Mouse (Mus musculus) heart, embryonic 15.5 days (tissue): ENCODE measurements at regions not wholly inside any gene's neighbourhood (a gene's known extent, or its start where the extent isn't known, plus 50 kb on each side); places are given as distances from the start of the nearest gene placed in this dataset.

Source experiments
- ATAC-seq: fragments of 200-750 bp; cut with Nextera tagmentation; replicated peaks from 2 replicates; pipeline ENCODE4 v1.8.0; 2017; ENCODE audit warnings: low read depth, moderate TSS enrichment; ENCODE audit not compliant: insufficient number of reproducible peaks, insufficient read depth, low FRiP score
- H3K27ac ChIP-seq: fragments of 300-500 bp; sonication (generic); 2 replicates; pipeline ENCODE4 v1.5.1; 2015; ENCODE audit warnings: mild to moderate bottlenecking, inconsistent platforms
- H3K27me3 ChIP-seq: fragments of 300-500 bp; sonication (generic); 2 replicates; pipeline ENCODE4 v1.6.1; 2015; ENCODE audit warnings: inconsistent platforms
- H3K36me3 ChIP-seq: fragments of 300-500 bp; sonication (generic); 2 replicates; pipeline ENCODE4 v1.6.1; 2015; ENCODE audit warnings: mild to moderate bottlenecking, inconsistent platforms
- H3K4me1 ChIP-seq: fragments of 300-500 bp; sonication (generic); replicated peaks from 2 replicates; pipeline ENCODE4 v1.6.1; 2015; ENCODE audit warnings: inconsistent platforms
- H3K4me2 ChIP-seq: fragments of 300-500 bp; sonication (generic); 2 replicates; pipeline ENCODE4 v1.6.1; 2015; ENCODE audit warnings: inconsistent platforms, mild to moderate bottlenecking, moderate library complexity
- H3K4me3 ChIP-seq: fragments of 300-500 bp; sonication (generic); 2 replicates; pipeline ENCODE4 v1.5.1; 2015; ENCODE audit warnings: mild to moderate bottlenecking, inconsistent platforms
- H3K9ac ChIP-seq: fragments of 300-500 bp; sonication (generic); 2 replicates; pipeline ENCODE4 v1.6.1; 2015; ENCODE audit warnings: mild to moderate bottlenecking, inconsistent platforms
- H3K9me3 ChIP-seq: fragments of 300-500 bp; sonication (generic); replicated peaks from 2 replicates; pipeline ENCODE4 v1.6.1; 2016; ENCODE audit warnings: inconsistent platforms
- WGBS: fragments of 180-500 bp; shearing (Covaris S2); methylation state at CpG from one replicate; pipeline ENCODE4 v1.1.7; 2015; ENCODE audit warnings: mixed read lengths; 5-methylcytosine and 5-hydroxymethylcytosine counted together

DNA sequence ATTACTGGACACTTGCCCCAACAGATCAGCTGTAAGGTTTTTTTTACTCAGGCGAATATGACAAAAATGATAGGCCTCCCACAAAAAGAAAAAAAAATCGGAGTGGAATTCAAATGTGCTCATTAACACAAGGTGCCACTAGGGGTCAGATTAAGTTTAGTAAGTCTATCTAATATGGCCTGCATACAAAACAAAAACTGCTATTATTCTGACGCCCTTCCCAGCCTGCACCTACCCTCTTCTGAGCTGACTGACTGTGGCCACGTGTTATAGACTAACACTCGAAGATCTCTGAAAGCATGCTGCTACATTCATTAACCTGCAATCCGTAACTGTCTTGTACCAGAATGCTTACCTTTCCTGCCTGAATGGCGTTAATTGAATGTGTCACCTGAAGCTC lies 182.5 kb upstream of the Zpld1 start:
- H3K4me1 ChIP-seq = 0 out of 2 replicates have a peak, but pooled peaks cover 2% of the 10 kb centered on the region
- no peak overlapping the region for H3K9ac ChIP-seq
- no peak for ATAC-seq
- WGBS = 49% methylated on average over 7 of the region's 7 CpGs
- H3K4me3 ChIP-seq = no peak overlapping the region
- no peaks in the 10 kb centered on the region for H3K27me3 ChIP-seq
- H3K9me3 ChIP-seq = no peaks in the 10 kb centered on the region
- H3K4me2 ChIP-seq = no peak overlapping the region
- H3K36me3 ChIP-seq = no peaks in the 10 kb centered on the region
- no peak overlapping the region for H3K27ac ChIP-seq

GRCm38 (mm10) chr16:55476544-55477208 lies 178.9 kb upstream of the Zpld1 start:
- Histone ChIP-seq H3K4me3 (no peak overlapping the region), H3K4me1 (0 out of 2 replicates have a peak, but pooled peaks cover 2% of the 10 kb centered on the region), H3K9ac (no peak overlapping the region), H3K4me2 (peak overlapping the region; percentile 26; the same call in 1 of the 2 replicates), H3K27ac (no peak overlapping the region), H3K27me3 (no peaks in the 10 kb centered on the region), H3K36me3 (no peaks in the 10 kb centered on the region), H3K9me3 (no peaks in the 10 kb centered on the region)
- ATAC-seq = no peak
- WGBS = 24% methylated on average over 17 of the region's 17 CpGs

DNA sequence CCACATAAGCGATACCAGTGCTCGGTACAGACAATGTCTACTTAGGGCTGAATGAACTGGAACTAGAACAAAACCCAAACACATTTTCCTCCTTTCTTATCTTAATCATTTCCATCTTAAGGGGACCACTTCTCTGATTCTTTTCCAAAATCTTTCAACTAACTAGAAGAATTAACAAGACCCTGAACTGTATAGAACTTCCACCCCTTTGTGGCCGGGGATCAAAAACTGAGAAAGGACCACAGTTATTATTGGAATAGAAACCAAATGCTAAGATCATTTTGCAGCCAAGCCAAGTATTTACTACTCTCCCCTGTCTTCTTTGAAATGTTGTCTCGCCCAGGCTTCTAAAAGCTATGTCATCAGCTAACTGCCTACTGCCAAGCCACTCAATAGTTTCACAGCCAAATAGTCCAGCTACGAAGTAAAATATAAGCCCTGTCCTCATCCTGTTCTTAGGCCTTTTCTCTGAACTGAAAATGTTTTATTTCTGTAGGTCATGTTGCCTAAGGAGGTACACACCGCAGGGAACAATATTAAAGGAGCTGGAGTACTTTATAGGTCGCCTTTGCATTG lies 177.3 kb upstream of the Zpld1 start:
- Histone ChIP-seq H3K36me3 (no peaks in the 10 kb centered on the region), H3K9me3 (no peaks in the 10 kb centered on the region), H3K9ac (no peak overlapping the region), H3K27me3 (no peaks in the 10 kb centered on the region), H3K27ac (no peak overlapping the region), H3K4me1 (0 out of 2 replicates have a peak, but pooled peaks cover 2% of the 10 kb centered on the region), H3K4me2 (no peak overlapping the region), H3K4me3 (no peak overlapping the region)
- ATAC-seq = no peak
- 70% methylated on average over 7 of the region's 7 CpGs for WGBS

DNA sequence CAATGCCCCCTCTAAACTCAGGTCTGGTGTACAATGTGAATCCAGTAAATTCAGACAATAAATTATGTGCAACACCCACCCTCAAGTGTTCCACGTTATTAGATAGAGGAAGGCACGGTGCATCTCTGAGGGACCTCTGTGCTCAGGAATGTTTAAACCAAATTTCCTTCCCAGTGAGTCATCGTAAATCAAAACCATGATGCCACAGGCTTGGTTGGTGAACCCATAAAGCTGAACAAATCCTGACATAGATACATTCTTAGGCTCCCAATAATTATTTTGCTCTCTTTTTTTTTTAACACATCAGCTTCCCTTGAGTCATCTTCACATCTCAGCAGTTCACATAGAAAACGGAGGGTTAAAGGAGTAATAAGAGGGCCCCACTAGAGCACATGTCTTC lies 173.6 kb upstream of the Zpld1 start:
- Histone ChIP-seq H3K9me3 (no peaks in the 10 kb centered on the region), H3K9ac (no peak overlapping the region), H3K4me1 (0 out of 2 replicates have a peak, but pooled peaks cover 3% of the 10 kb centered on the region), H3K4me2 (no peak overlapping the region), H3K4me3 (no peak overlapping the region), H3K27ac (no peak overlapping the region), H3K36me3 (no peaks in the 10 kb centered on the region), H3K27me3 (no peaks in the 10 kb centered on the region)
- 58% methylated on average over 4 of the region's 4 CpGs for WGBS
- ATAC-seq = no peak

GRCm38 (mm10) chr16:55470721-55471120 lies 172.9 kb upstream of the Zpld1 start:
- H3K9me3 ChIP-seq = no peaks in the 10 kb centered on the region
- ATAC-seq = no peak
- H3K9ac ChIP-seq = no peak overlapping the region
- no peaks in the 10 kb centered on the region for H3K36me3 ChIP-seq
- H3K27ac ChIP-seq = no peak overlapping the region
- no peaks in the 10 kb centered on the region for H3K27me3 ChIP-seq
- H3K4me1 ChIP-seq = 0 out of 2 replicates have a peak, but pooled peaks cover 3% of the 10 kb centered on the region
- H3K4me3 ChIP-seq = no peak overlapping the region
- no peak overlapping the region for H3K4me2 ChIP-seq
- WGBS = 66% methylated on average over 13 of the region's 13 CpGs

GRCm38 (mm10) chr16:55469703-55470102 lies 171.9 kb upstream of the Zpld1 start:
- WGBS = 68% methylated on average over 3 of the region's 3 CpGs
- H3K9ac ChIP-seq = no peak overlapping the region

DNA sequence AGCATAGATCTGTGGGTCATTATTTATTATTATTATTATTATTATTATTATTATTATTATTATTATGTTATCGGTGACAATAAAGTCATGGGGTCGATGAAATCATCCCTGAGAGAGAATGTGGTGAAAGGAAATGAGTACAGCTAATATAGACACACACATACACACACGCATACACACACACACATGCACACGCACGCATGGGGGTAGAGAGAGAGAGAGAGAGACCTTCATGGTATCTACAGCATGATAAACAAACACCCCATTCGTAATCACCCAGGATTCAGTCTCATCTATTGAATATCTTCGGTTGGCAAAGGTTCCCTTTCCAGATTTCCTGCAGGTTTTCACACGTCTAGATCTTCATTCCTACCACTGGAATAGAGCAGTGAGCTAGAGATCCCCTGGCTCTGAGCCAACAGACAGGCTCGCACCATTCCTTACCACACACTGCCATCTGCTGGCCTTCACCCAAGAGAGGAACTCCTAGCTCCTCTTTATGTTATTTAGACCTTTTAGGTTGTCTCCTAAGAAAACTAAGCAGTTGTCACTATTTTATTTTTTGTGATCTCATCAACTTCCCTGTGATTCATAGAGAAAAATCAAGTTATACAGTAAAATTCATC lies 171.2 kb upstream of the Zpld1 start:
- no peak overlapping the region for H3K27ac ChIP-seq
- no peak overlapping the region for H3K4me2 ChIP-seq
- H3K4me3 ChIP-seq = no peak overlapping the region
- ATAC-seq = no peak; the same call in 1 of the 2 replicates
- 39% methylated on average over 9 of the region's 9 CpGs for WGBS
- H3K27me3 ChIP-seq = no peaks in the 10 kb centered on the region
- no peak overlapping the region for H3K9ac ChIP-seq
- H3K9me3 ChIP-seq = no peaks in the 10 kb centered on the region
- 0 out of 2 replicates have a peak, but pooled peaks cover 3% of the 10 kb centered on the region for H3K4me1 ChIP-seq
- no peaks in the 10 kb centered on the region for H3K36me3 ChIP-seq

More at GRCm38 (mm10) chr16:55469703-55470102, 171.9 kb upstream of the Zpld1 start:
- 0 out of 2 replicates have a peak, but pooled peaks cover 3% of the 10 kb centered on the region for H3K4me1 ChIP-seq
- H3K27me3 ChIP-seq = no peaks in the 10 kb centered on the region
- H3K4me2 ChIP-seq = no peak overlapping the region
- H3K4me3 ChIP-seq = no peak overlapping the region
- H3K36me3 ChIP-seq = no peaks in the 10 kb centered on the region
- no peaks in the 10 kb centered on the region for H3K9me3 ChIP-seq
- no peak for ATAC-seq
- H3K27ac ChIP-seq = no peak overlapping the region

DNA sequence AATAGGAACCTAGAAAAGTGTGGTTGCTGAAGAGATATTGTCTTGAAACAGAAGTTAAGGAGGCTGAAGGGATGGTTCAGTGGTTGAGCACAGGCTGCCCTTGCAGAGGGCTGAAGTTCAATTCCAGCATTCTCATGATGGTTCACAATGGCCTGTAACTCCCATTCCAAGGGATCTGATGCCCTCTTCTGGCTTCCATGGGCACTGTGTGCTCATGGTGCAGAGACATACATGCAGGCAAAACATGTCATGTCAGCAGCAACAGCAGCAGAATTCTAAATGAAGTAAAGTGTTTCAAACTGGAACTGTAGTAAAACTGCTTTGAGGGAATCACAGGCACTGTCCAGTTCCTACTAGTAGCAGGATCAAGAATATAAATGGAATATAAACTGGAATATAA lies 162.7 kb upstream of the Zpld1 start:
- H3K9ac ChIP-seq = no peak overlapping the region
- H3K4me3 ChIP-seq = no peak overlapping the region
- H3K27ac ChIP-seq = no peak overlapping the region
- no peaks in the 10 kb centered on the region for H3K4me1 ChIP-seq
- no peaks in the 10 kb centered on the region for H3K36me3 ChIP-seq
- H3K27me3 ChIP-seq = no peaks in the 10 kb centered on the region
- no peak for ATAC-seq
- no peak overlapping the region for H3K4me2 ChIP-seq
- H3K9me3 ChIP-seq = no peaks in the 10 kb centered on the region

DNA sequence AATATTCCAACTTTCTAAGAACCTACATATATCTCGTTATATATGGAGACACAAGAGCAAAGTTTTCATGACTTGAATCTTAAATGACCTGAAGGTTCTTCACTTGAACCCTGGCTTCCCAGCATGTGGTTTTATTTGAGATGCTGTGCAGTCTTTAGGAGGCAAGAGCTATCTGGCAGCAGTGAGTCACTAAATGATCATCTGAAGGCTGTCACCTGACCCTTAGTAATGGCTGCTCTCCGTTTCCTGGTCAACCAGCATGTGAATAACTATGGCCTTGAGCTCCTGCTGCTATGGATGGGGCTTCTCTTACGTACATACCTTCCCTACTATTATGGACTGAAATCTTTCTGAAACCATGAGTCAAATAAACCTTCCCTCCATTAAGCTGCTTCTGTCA lies 149.8 kb upstream of the Zpld1 start:
- Histone ChIP-seq H3K4me1 (no peaks in the 10 kb centered on the region), H3K4me3 (no peak overlapping the region), H3K36me3 (no peaks in the 10 kb centered on the region), H3K4me2 (no peak overlapping the region), H3K27me3 (no peaks in the 10 kb centered on the region), H3K9me3 (no peaks in the 10 kb centered on the region), H3K9ac (no peak overlapping the region), H3K27ac (no peak overlapping the region)
- no peak for ATAC-seq
- 81% methylated on average over 3 of the region's 3 CpGs for WGBS

GRCm38 (mm10) chr16:55442821-55443581 lies 145.2 kb upstream of the Zpld1 start:
- H3K4me2 ChIP-seq = no peak overlapping the region
- no peak overlapping the region for H3K27ac ChIP-seq
- H3K4me3 ChIP-seq = no peak overlapping the region
- no peaks in the 10 kb centered on the region for H3K4me1 ChIP-seq
- no peaks in the 10 kb centered on the region for H3K36me3 ChIP-seq
- no peak for ATAC-seq
- WGBS = 57% methylated on average over 5 of the region's 5 CpGs
- H3K27me3 ChIP-seq = no peaks in the 10 kb centered on the region
- H3K9ac ChIP-seq = no peak overlapping the region
- no peaks in the 10 kb centered on the region for H3K9me3 ChIP-seq
